Mouse (Mus musculus): Measurements from ENCODE around the gene Pitpna. TPM values are rescaled to one million over a fixed set of nuclear protein-coding genes. Genes with fewer than 3 reads are reported as not detected.

Gene Pitpna
- polyA plus RNA-seq, 1 experiment from 2014 or later, result 80.1 TPM

- Histone ChIP-seq H3K9me3 (no peaks in the 10 kb centered on the region), H3K36me3 (peaks cover 15% of the 10 kb centered on the region), H3K27ac (0 out of 2 replicates have a peak overlapping the region, but pooled peaks have one; percentile 31), H3K4me1 (peaks cover 77% of the 10 kb centered on the region), H3K4me3 (no peak overlapping the region), H3K27me3 (ENCODE audit: insufficient read depth, poor library complexity, severe bottlenecking) (peaks cover 34% of the 10 kb centered on the region)
- DNase-seq (ENCODE audit: low spot score), result no peak
- WGBS, result 33% methylated on average over 9 of the region's 9 CpGs
These were observed 20.4 kb upstream of the Pitpna start for GRCm38 (mm10) chr11:75567346-75568114.

DNA sequence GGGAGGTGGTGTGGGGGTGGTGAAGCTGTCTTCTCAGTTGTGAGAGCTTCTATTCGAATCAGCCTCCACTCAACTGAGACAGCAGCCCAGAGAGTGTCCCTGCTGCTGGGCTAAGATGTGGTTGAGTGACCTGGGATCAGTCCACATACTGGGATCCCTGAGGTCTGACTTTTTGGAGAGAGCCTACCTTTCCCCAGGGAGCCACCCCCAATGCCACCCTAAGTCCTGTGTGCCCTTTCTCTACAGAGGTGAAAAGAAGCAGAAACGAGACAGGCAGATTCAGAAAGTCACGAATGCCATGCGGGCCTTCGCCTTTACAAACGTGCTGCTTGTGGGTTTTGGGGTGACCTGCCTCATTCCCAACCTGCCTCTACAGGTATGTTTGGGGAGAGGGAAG is 19.8 kb upstream of the Pitpna start:
- DNase-seq (ENCODE audit: low spot score), result no peak
- H3K4me3 ChIP-seq, result no peak overlapping the region
- peaks cover 77% of the 10 kb centered on the region for H3K4me1 ChIP-seq
- peaks cover 38% of the 10 kb centered on the region for H3K27me3 ChIP-seq (ENCODE audit: insufficient read depth, poor library complexity, severe bottlenecking)
- H3K9me3 ChIP-seq, result no peaks in the 10 kb centered on the region
- H3K36me3 ChIP-seq, result peaks cover 15% of the 10 kb centered on the region
- WGBS, result 75% methylated on average over 6 of the region's 6 CpGs
- H3K27ac ChIP-seq, result no peak overlapping the region

GRCm38 (mm10) chr11:75568962-75569361 is 18.9 kb upstream of the Pitpna start:
- no peak overlapping the region for H3K27ac ChIP-seq
- no peaks in the 10 kb centered on the region for H3K9me3 ChIP-seq
- 87% methylated on average over 12 of the region's 12 CpGs for WGBS
- H3K4me3 ChIP-seq, result no peak overlapping the region
- H3K27me3 ChIP-seq (ENCODE audit: insufficient read depth, poor library complexity, severe bottlenecking), result peaks cover 40% of the 10 kb centered on the region
- no peak for DNase-seq (ENCODE audit: low spot score)
- peaks cover 70% of the 10 kb centered on the region for H3K4me1 ChIP-seq
- H3K36me3 ChIP-seq, result peaks cover 15% of the 10 kb centered on the region

GRCm38 (mm10) chr11:75570375-75571125 is 17.3 kb upstream of the Pitpna start:
- Histone ChIP-seq H3K27me3 (ENCODE audit: insufficient read depth, poor library complexity, severe bottlenecking) (peaks cover 53% of the 10 kb centered on the region), H3K36me3 (peaks cover 15% of the 10 kb centered on the region), H3K9me3 (no peaks in the 10 kb centered on the region), H3K4me3 (no peak overlapping the region), H3K4me1 (peaks cover 55% of the 10 kb centered on the region), H3K27ac (no peak overlapping the region; the same call in 1 of the 2 replicates)
- no peak for DNase-seq (ENCODE audit: low spot score)
- WGBS, result 87% methylated on average over 17 of the region's 17 CpGs

DNA sequence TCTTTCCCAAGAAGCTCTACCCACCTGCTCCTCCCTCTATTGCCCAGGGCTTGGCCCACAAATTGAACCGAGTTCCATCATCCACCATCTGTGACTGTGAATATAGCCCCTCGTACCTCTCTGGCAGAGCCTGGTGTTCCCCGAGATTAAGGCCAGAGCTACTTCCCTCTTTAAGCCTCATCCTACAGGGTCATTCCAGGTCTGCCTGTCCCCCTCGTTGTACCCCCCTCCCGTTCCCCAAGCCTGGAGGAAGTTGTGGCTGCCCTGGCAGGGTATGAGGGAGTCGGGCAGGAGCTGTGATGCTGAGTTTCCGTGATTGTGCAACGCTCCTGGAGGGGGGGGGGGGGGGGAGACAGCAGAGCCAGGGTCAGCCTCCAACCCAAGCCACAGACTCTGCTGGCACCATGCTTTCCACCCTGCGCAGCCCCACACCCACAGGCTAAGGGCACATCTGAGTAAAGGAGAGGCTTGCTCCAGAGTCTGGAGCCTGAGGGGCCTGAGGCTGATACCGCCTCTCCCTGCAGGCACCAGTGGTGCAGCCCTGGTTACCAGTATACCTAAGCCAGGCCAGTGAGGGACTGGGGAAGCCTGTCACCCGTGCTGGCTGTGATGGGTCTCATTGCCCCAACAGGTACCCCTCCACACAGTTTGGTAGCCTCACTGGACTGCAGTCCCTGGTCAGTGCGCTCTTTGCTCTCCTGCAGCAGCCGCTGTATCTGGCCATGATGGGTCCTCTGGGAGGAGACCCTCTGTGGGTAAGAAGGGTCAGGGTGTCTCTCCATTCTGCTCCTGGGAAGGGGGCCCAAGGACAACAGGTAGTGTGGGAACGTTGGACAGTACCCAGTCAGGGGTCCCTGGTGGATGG is 16.5 kb upstream of the Pitpna start:
- no peak overlapping the region for H3K4me3 ChIP-seq
- H3K36me3 ChIP-seq, result peaks cover 15% of the 10 kb centered on the region
- DNase-seq (ENCODE audit: low spot score), result no peak
- peaks cover 53% of the 10 kb centered on the region for H3K27me3 ChIP-seq (ENCODE audit: insufficient read depth, poor library complexity, severe bottlenecking)
- peaks cover 47% of the 10 kb centered on the region for H3K4me1 ChIP-seq
- H3K9me3 ChIP-seq, result no peaks in the 10 kb centered on the region
- peak overlapping the region; percentile 2; the same call in 1 of the 2 replicates for H3K27ac ChIP-seq
- 70% methylated on average over 14 of the region's 14 CpGs for WGBS

DNA sequence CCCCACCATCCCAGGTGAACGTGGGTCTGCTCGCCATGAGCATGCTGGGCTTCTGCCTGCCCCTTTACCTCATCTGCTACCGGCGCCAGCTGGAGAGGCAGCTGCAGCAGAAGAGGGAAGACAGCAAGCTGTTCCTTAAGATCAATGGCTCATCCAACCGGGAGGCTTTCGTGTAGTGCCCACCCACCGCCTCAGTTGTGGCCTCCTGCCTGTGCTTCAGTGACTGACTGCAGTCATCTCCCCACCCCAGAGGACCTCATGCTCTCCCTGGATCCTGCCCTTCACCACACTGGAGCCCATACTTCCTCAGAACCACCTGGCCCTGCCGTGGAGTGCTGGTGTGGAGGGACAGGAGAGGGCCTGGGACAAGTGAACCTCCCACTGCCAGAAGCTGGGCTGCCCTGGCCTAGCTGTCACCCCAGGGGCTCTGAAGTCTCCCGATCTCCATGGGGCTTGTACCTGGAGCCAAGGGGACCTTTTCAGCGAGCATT is 15.6 kb upstream of the Pitpna start:
- Histone ChIP-seq H3K27me3 (ENCODE audit: insufficient read depth, poor library complexity, severe bottlenecking) (peaks cover 53% of the 10 kb centered on the region), H3K4me1 (peaks cover 39% of the 10 kb centered on the region), H3K4me3 (peak overlapping the region; percentile 35), H3K27ac (peak overlapping the region; percentile 84), H3K36me3 (peaks cover 15% of the 10 kb centered on the region), H3K9me3 (no peaks in the 10 kb centered on the region)
- WGBS, result 24% methylated on average over 10 of the region's 10 CpGs
- no peak for DNase-seq (ENCODE audit: low spot score)

- peaks cover 15% of the 10 kb centered on the region for H3K36me3 ChIP-seq
- peak overlapping the region; percentile 84 for H3K27ac ChIP-seq
- DNase-seq (ENCODE audit: low spot score), result peak; percentile 97
- H3K4me3 ChIP-seq, result peak overlapping the region; percentile 35
- no peaks in the 10 kb centered on the region for H3K9me3 ChIP-seq
- H3K27me3 ChIP-seq (ENCODE audit: insufficient read depth, poor library complexity, severe bottlenecking), result peaks cover 53% of the 10 kb centered on the region
- H3K4me1 ChIP-seq, result peaks cover 38% of the 10 kb centered on the region
- WGBS, result 15% methylated on average over 12 of the region's 12 CpGs
These were observed 14.8 kb upstream of the Pitpna start for GRCm38 (mm10) chr11:75572854-75573650.

- WGBS, result 77% methylated on average over 5 of the region's 5 CpGs
- H3K27me3 ChIP-seq (ENCODE audit: insufficient read depth, poor library complexity, severe bottlenecking), result peaks cover 43% of the 10 kb centered on the region
- H3K4me1 ChIP-seq, result peaks cover 33% of the 10 kb centered on the region
- H3K4me3 ChIP-seq, result no peak overlapping the region
- no peak for DNase-seq (ENCODE audit: low spot score)
- no peak overlapping the region for H3K27ac ChIP-seq
- H3K9me3 ChIP-seq, result no peaks in the 10 kb centered on the region
- H3K36me3 ChIP-seq, result peaks cover 10% of the 10 kb centered on the region; the same call in 1 of the 2 replicates
These were observed 13.3 kb upstream of the Pitpna start for GRCm38 (mm10) chr11:75574378-75575123.

DNA sequence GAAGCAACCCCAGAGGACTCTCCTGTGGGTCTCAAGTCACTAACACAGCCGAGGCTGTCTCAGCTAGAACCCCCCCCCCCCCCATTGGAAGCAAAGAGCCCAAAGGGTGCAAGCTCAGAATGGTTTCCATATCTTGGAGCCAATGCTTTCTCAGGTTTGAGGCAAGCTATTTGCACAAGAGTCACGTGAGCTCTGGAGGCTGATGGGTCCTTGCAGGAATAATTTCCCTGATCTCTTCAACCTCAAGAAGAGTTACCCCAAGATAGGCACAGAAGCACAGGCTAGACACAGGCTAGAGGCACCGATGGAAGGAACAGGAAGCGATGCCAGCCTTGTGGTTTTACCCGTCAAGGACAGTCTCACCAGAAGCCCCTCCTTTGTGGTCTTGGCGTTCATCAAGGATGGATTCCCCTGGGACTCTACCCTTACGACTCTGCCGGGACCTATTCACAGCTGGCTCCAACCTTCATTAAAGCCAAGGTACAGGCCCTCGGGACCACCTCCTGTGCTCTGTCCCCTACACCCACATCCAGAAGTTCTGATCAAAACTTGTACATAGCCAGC is 12.3 kb upstream of the Pitpna start:
- peaks cover 39% of the 10 kb centered on the region for H3K27me3 ChIP-seq (ENCODE audit: insufficient read depth, poor library complexity, severe bottlenecking)
- H3K4me3 ChIP-seq, result no peak overlapping the region
- H3K9me3 ChIP-seq, result no peaks in the 10 kb centered on the region
- WGBS, result 74% methylated on average over 9 of the region's 9 CpGs
- H3K36me3 ChIP-seq, result 0 out of 2 replicates have a peak, but pooled peaks cover 4% of the 10 kb centered on the region
- H3K27ac ChIP-seq, result no peak overlapping the region
- DNase-seq (ENCODE audit: low spot score), result no peak
- peaks cover 33% of the 10 kb centered on the region for H3K4me1 ChIP-seq

GRCm38 (mm10) chr11:75578609-75579008 is 9.3 kb upstream of the Pitpna start:
- H3K27me3 ChIP-seq (ENCODE audit: insufficient read depth, poor library complexity, severe bottlenecking), result peaks cover 15% of the 10 kb centered on the region
- no peaks in the 10 kb centered on the region for H3K36me3 ChIP-seq
- 0 out of 2 replicates have a peak, but pooled peaks cover 8% of the 10 kb centered on the region for H3K4me1 ChIP-seq
- H3K9me3 ChIP-seq, result no peaks in the 10 kb centered on the region
- H3K4me3 ChIP-seq, result no peak overlapping the region
- DNase-seq (ENCODE audit: low spot score), result no peak
- no peak overlapping the region for H3K27ac ChIP-seq
- 83% methylated on average over 5 of the region's 5 CpGs for WGBS

- no peak overlapping the region for H3K4me3 ChIP-seq
- no peaks in the 10 kb centered on the region for H3K9me3 ChIP-seq
- H3K4me1 ChIP-seq, result 0 out of 2 replicates have a peak, but pooled peaks cover 8% of the 10 kb centered on the region
- DNase-seq (ENCODE audit: low spot score), result no peak
- H3K36me3 ChIP-seq, result no peaks in the 10 kb centered on the region
- no peak overlapping the region for H3K27ac ChIP-seq
- 90% methylated on average over 7 of the region's 7 CpGs for WGBS
- H3K27me3 ChIP-seq (ENCODE audit: insufficient read depth, poor library complexity, severe bottlenecking), result no peaks in the 10 kb centered on the region
These were observed 6.3 kb upstream of the Pitpna start for GRCm38 (mm10) chr11:75581495-75582149.
